Mouse (Mus musculus): ENCODE data around the gene Reln.

The Reln gene

GRCm38 (mm10) chr5:21847438-21847837 is 497.1 kb downstream of the Reln start:
- in situ Hi-C loops (cut with MseI, MboI): no loop called here

DNA sequence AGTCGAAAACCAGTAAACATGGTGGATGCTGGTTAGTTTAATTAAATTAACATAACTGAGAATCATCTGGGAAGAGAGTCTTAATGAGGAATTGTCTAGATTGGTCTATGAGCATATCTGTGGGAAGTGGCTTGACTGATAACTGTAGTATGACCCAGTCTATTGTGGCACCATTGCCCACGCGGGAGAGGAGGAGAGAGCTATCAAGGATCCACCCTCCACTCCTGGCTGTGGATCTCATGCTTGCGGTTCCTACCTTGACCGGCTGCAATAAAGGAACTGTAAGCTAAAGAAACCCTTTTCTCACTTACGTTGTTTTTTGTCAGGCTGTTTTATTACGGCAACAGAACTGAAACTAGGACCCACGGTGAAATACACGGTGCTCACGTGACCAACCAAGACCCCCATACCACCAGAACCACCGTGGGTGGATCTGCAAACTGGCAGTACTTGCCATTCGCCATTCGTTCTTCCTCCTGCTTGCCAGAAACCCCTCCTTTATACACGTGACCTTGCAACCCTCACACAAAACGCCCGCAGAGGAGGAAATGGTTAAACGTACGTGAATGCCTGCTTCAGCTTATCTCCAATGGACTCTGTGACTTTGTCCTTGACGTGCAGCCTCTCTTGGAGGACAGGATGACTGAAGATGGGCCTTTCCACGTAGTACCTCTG is 497.7 kb downstream of the Reln start:
- in situ Hi-C loops (cut with MseI, MboI): no loop called here

- in situ Hi-C loops (cut with MseI, MboI): no loop called here
Measured at GRCm38 (mm10) chr5:21844676-21845075, 499.8 kb downstream of the Reln start.

Data from mouse trophoblast stem cell (cell line).